Mouse (Mus musculus) midbrain, postnatal 0 days (tissue): ENCODE measurements at regions not wholly inside any gene's neighbourhood (a gene's known extent, or its start where the extent isn't known, plus 50 kb on each side); places are given as distances from the start of the nearest gene placed in this dataset.

ENCODE experiments used
- ATAC-seq: fragments of 200-750 bp; cut with Nextera tagmentation; 2 replicates; pipeline ENCODE4 v1.8.0; 2017; ENCODE audit warnings: moderate number of reproducible peaks, mild to moderate bottlenecking, moderate TSS enrichment, moderate library complexity; ENCODE audit not compliant: low FRiP score
- DNase-seq: peaks from one replicate; pipeline ENCODE4 v3.0.0-alpha.2; 2015; ENCODE audit warnings: low spot score
- H3K27ac ChIP-seq: fragments of 300-500 bp; sonication (generic); 2 replicates; pipeline ENCODE4 v1.5.1; 2014; ENCODE audit warnings: low read depth, mild to moderate bottlenecking, low read length, mixed read lengths
- H3K27me3 ChIP-seq: fragments of 300-500 bp; sonication (generic); 2 replicates; pipeline ENCODE4 v1.6.1; 2014; ENCODE audit warnings: low read length, control low read depth, mixed read lengths; ENCODE audit not compliant: insufficient read depth
- H3K36me3 ChIP-seq: fragments of 300-500 bp; sonication (generic); 2 replicates; pipeline ENCODE4 v1.6.1; 2014; ENCODE audit warnings: low read length, control low read depth, mixed read lengths; ENCODE audit not compliant: insufficient read depth
- H3K4me1 ChIP-seq: fragments of 300-500 bp; sonication (generic); 2 replicates; pipeline ENCODE4 v1.6.1; 2014; ENCODE audit warnings: mild to moderate bottlenecking, control low read depth, antibody characterized with exemption, low read length, mixed read lengths; ENCODE audit not compliant: insufficient read depth
- H3K4me2 ChIP-seq: fragments of 300-500 bp; sonication (generic); 2 replicates; pipeline ENCODE4 v1.6.1; 2014; ENCODE audit warnings: low read depth, mild to moderate bottlenecking, low read length, mixed read lengths; ENCODE audit not compliant: poor library complexity, severe bottlenecking
- H3K4me3 ChIP-seq: fragments of 300-500 bp; sonication (generic); 2 replicates; pipeline ENCODE4 v1.5.1; 2014; ENCODE audit warnings: low read depth, mild to moderate bottlenecking, low read length, moderate library complexity
- H3K9ac ChIP-seq: fragments of 300-500 bp; sonication (generic); replicated peaks from 2 replicates; pipeline ENCODE4 v1.6.1; 2014; ENCODE audit warnings: mild to moderate bottlenecking, low read length, moderate library complexity, mixed read lengths; ENCODE audit not compliant: poor library complexity, severe bottlenecking
- H3K9me3 ChIP-seq: fragments of 300-500 bp; sonication (generic); 2 replicates; pipeline ENCODE4 v1.6.1; 2016; ENCODE audit warnings: low read length, control low read depth
- CTCF ChIP-seq: IDR thresholded peaks from 2 replicates; pipeline ENCODE4 v1.5.1; 2016; ENCODE audit warnings: antibody characterized with exemption, mild to moderate bottlenecking
- WGBS: fragments of 180-500 bp; shearing (Covaris S2); extraction: QIAGEN DNeasy Blood & Tissue Kit; methylation state at CpG from one replicate; pipeline ENCODE4 v1.1.7; 2014; 5-methylcytosine and 5-hydroxymethylcytosine counted together

DNA sequence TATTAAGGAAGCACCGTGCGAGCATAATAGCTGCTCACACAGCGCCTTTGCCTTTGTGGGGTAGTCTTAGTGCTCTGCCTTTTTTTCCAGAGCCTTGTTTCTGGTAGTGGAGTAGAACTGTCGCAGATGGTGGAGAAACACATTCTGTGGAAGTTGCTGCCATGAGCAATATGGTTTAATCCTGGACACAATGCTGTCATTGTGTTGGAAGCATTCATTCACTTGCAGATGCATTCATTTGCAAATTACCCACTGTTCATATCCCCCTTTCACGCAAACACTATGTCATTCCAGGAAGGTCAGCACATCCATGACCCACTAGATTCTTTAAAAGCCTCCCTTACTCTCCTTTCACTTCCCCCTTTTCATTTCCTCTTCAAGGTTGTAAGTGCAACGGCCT, 219.7 kb upstream of the Cdh6 start:
- peak; percentile 23 for DNase-seq
- no peak overlapping the region for H3K27ac ChIP-seq

DNA sequence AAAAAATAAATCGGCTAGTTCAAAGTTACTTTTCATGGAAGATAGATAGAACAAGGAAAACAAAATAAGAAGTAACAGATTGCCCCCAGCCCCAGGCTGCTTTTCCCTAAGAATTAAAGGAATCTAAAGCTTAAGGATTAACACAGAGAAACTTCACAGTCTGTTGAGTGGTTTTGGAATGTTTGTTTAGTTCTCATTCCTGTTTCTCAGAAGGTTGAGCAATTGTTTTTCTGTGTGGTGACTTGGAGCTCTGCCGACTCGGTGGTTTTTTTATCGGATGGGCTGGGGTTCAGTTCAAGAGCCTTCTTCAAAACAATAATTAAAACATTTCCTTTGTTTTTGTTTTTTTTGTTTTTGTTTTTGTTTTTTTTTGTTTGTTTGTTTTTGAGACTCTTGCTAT, 217.9 kb upstream of the Cdh6 start:
- no peak for TF ChIP-seq CTCF
- DNase-seq: no peak
- no peak overlapping the region for H3K4me3 ChIP-seq

More for the DNA sequence above, 219.7 kb upstream of the Cdh6 start:
- TF ChIP-seq CTCF: no peak
- no peak overlapping the region for H3K9ac ChIP-seq
- H3K27me3 ChIP-seq: no peaks in the 10 kb centered on the region
- peak; percentile 44; the same call in 1 of the 2 replicates for ATAC-seq
- H3K4me1 ChIP-seq: no peaks in the 10 kb centered on the region
- 23% methylated on average over 6 of the region's 6 CpGs for WGBS
- no peaks in the 10 kb centered on the region for H3K36me3 ChIP-seq
- no peaks in the 10 kb centered on the region for H3K9me3 ChIP-seq
- H3K4me3 ChIP-seq: no peak overlapping the region
- no peak overlapping the region for H3K4me2 ChIP-seq

DNA sequence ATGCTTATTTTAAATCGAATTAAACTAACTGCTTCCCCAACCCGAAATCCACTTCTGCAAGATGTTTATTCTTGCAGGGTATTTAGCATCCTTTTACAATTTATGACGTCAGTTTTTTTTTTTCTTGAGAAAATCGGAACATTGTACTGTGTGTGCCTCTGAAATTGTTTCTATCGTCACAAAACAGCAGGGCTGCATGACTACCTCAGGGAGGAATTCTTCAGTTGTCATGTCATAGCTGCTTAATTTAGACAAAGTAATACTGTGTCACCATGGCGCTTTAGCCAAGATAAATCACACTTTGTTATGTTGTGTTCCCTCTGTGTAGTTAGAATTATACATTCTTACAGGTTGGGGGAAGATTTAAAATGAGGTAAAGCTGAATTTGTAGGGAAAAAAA, 211.3 kb upstream of the Cdh6 start:
- 17% methylated on average over 6 of the region's 6 CpGs for WGBS
- ATAC-seq: no peak

More for the DNA sequence above, 217.9 kb upstream of the Cdh6 start:
- 62% methylated on average over 4 of the region's 4 CpGs for WGBS
- no peak for ATAC-seq
- H3K4me2 ChIP-seq: no peak overlapping the region
- H3K27ac ChIP-seq: no peak overlapping the region
- no peaks in the 10 kb centered on the region for H3K36me3 ChIP-seq
- H3K27me3 ChIP-seq: no peaks in the 10 kb centered on the region
- no peaks in the 10 kb centered on the region for H3K4me1 ChIP-seq
- no peak overlapping the region for H3K9ac ChIP-seq
- H3K9me3 ChIP-seq: no peaks in the 10 kb centered on the region

DNA sequence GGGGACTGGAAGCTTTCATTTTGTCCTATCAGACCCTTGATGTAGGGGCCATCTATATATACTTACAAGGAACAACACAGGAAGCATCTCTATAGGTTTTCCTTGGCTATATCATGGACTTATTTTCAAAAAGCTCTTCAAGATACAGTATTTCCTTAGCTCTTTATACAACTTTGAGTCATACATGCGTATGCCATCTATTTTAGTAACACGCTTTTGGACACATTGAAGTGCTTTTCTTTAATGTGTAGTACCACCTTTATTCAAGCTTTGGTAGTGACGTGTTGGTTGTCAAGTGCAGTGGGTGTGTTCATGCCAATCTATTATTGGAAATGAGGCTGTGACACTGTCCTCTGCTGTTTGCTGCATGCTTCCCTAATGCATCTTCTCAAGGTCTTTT, 202.1 kb upstream of the Cdh6 start:
- no peak for TF ChIP-seq CTCF
- DNase-seq (no peak), ATAC-seq (no peak)
- H3K4me3 ChIP-seq: no peak overlapping the region
- no peaks in the 10 kb centered on the region for H3K9me3 ChIP-seq
- H3K27ac ChIP-seq: no peak overlapping the region
- no peak overlapping the region for H3K9ac ChIP-seq
- WGBS: 92% methylated on average over 3 of the region's 3 CpGs
- no peaks in the 10 kb centered on the region for H3K27me3 ChIP-seq
- no peaks in the 10 kb centered on the region for H3K36me3 ChIP-seq
- H3K4me2 ChIP-seq: no peak overlapping the region
- H3K4me1 ChIP-seq: no peaks in the 10 kb centered on the region

More for the DNA sequence above, 211.3 kb upstream of the Cdh6 start:
- Histone ChIP-seq H3K9me3 (no peaks in the 10 kb centered on the region), H3K4me3 (no peak overlapping the region), H3K4me1 (no peaks in the 10 kb centered on the region), H3K36me3 (no peaks in the 10 kb centered on the region), H3K4me2 (no peak overlapping the region), H3K9ac (no peak overlapping the region), H3K27me3 (no peaks in the 10 kb centered on the region), H3K27ac (no peak overlapping the region)
- TF ChIP-seq CTCF: no peak
- peak; percentile 10 for DNase-seq

DNA sequence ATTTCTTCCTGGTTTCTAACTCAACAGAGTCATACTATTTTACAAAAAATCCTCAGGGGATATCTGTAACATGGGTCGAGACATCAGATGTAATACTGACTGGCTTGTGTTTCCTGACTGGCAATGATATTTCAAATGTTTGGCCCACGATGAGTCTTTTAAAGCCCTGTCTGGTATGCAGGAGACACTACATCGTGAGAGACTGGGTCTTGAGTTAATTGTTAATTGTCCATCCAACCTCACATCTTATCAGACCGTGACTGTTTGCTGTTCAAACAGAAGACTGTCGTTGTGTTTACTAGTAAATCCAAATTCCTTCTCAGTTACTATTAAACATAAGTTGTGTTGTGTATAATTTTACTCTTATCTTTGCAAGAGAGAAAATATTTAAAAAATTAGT, 195.3 kb upstream of the Cdh6 start:
- Histone ChIP-seq H3K36me3 (no peaks in the 10 kb centered on the region), H3K27me3 (no peaks in the 10 kb centered on the region), H3K9ac (no peak overlapping the region), H3K4me3 (no peak overlapping the region), H3K4me1 (no peaks in the 10 kb centered on the region), H3K9me3 (no peaks in the 10 kb centered on the region), H3K4me2 (no peak overlapping the region), H3K27ac (no peak overlapping the region)
- ATAC-seq: no peak
- TF ChIP-seq CTCF: no peak
- no peak for DNase-seq
- WGBS: 76% methylated on average over 5 of the region's 5 CpGs

DNA sequence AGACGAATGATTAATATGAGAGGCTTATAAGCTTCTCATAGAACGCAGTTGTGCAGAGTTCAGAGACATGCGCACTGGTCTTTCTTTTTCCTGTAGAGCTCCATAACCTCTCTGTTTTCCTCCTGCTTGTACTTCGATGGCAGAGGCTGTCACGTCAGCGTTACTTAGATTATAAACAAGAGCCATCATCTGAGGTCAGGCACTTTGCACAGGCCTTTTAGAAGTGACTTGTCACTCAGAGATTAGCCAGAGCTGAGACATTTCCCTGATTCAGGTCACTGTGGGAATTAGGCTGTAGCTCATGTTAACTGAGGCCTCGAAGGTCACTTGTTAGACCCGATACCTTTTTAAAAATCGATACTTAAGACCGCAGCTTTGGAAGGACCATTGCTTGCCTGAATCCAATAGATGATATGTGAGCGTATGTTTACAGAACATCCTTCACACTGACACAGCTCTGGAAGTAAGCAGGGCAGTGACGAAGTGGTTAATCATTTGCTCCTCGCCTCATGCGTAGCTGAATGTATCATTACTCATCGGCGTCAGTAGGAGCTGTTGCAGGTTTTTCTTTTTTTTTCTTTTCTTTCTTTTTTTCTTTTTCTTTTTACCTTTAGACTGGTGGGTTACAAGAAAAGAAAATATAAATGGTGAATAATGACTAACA, 193.9 kb upstream of the Cdh6 start:
- TF ChIP-seq CTCF: no peak
- Histone ChIP-seq H3K9ac (no peak overlapping the region), H3K4me2 (no peak overlapping the region), H3K4me3 (no peak overlapping the region), H3K36me3 (no peaks in the 10 kb centered on the region), H3K27me3 (no peaks in the 10 kb centered on the region), H3K9me3 (no peaks in the 10 kb centered on the region), H3K4me1 (no peaks in the 10 kb centered on the region), H3K27ac (no peak overlapping the region)
- WGBS: 82% methylated on average over 16 of the region's 16 CpGs
- DNase-seq (peak; percentile 9), ATAC-seq (no peak)
